Mouse (Mus musculus): Measurements from ENCODE around the gene Zfp78.

Gene Zfp78

GRCm38 (mm10) chr7:6386995-6387394, 23.9 kb downstream of the Zfp78 start:
- no peak for DNase-seq (ENCODE audit: inconsistent age in 2 of 2, low spot score in 1 of 2)

- no peak for DNase-seq (ENCODE audit: inconsistent age in 2 of 2, low spot score in 1 of 2)
These were observed 25.9 kb downstream of the Zfp78 start for GRCm38 (mm10) chr7:6388971-6389370.

- no peak for DNase-seq (ENCODE audit: inconsistent age in 2 of 2, low spot score in 1 of 2)
These were observed 26.4 kb downstream of the Zfp78 start for GRCm38 (mm10) chr7:6389449-6389848.

- DNase-seq (ENCODE audit: inconsistent age in 2 of 2, low spot score in 1 of 2): peak; percentile 62 to 87
These were observed 35.2 kb downstream of the Zfp78 start, which contains the start of gene Smim17 for GRCm38 (mm10) chr7:6397996-6398975. Gene Smim17 (plus strand): TSS chr7:6398715.

- DNase-seq (ENCODE audit: inconsistent age in 2 of 2, low spot score in 1 of 2): peak; percentile 92 to 97
These were observed 47.0 kb downstream of the Zfp78 start, which contains the start of gene Gm20715 for GRCm38 (mm10) chr7:6410043-6410442. Gene Gm20715 (plus strand): TSS chr7:6410277.

- no peak for DNase-seq (ENCODE audit: inconsistent age in 2 of 2, low spot score in 1 of 2)
These were observed 51.8 kb downstream of the Zfp78 start for GRCm38 (mm10) chr7:6414626-6415441.

- no peak for DNase-seq (ENCODE audit: inconsistent age in 2 of 2, low spot score in 1 of 2)
These were observed 52.3 kb downstream of the Zfp78 start for GRCm38 (mm10) chr7:6415442-6415787.

- no peak for DNase-seq (ENCODE audit: inconsistent age in 2 of 2, low spot score in 1 of 2)
These were observed 56.8 kb downstream of the Zfp78 start for GRCm38 (mm10) chr7:6419894-6420293.

- no peak for DNase-seq (ENCODE audit: inconsistent age in 2 of 2, low spot score in 1 of 2)
These were observed 66.3 kb downstream of the Zfp78 start for GRCm38 (mm10) chr7:6429381-6429780.

- peak in 1 of 2 experiments; percentile 56 for DNase-seq (ENCODE audit: inconsistent age in 2 of 2, low spot score in 1 of 2)
These were observed 67.3 kb downstream of the Zfp78 start for GRCm38 (mm10) chr7:6430342-6430741.

Measured in adrenal gland, adult (tissue).